Mouse (Mus musculus) kidney, adult 2 months (tissue): ENCODE measurements at regions not wholly inside any gene's neighbourhood (a gene's known extent, or its start where the extent isn't known, plus 50 kb on each side); places are given as distances from the start of the nearest gene placed in this dataset.

ENCODE experiments used
- CTCF ChIP-seq: fragments of 200-500 bp; conservative IDR thresholded peaks from 2 replicates; pipeline ENCODE4 v1.5.1; 2011; ENCODE audit warnings: low read depth, mild to moderate bottlenecking, control low read depth, low read length, moderate library complexity, mixed read lengths; ENCODE audit not compliant: insufficient read depth, insufficient read length
- POLR2A ChIP-seq: fragments of 200-500 bp; IDR thresholded peaks from one replicate; pipeline ENCODE4 v1.6.1; 2011; ENCODE audit warnings: low read depth, low read length, control low read depth

- TF ChIP-seq CTCF (no peak), POLR2A (no peak)
Observed at GRCm38 (mm10) chr4:54798523-54798922, 146.3 kb upstream of the Zfp462 start.
